Mouse (Mus musculus): ENCODE results near the gene Xylt2. TPM values are rescaled to one million over a fixed set of nuclear protein-coding genes. Genes with fewer than 3 reads are reported as not detected.
"Not testable (repeated sequence)": the region's sequence is repeated elsewhere in the genome, so short reads cannot be mapped to it uniquely, and the experiment has no call there.

Gene Xylt2
- total RNA-seq (2021), result 1 to 10 TPM; 6.1 to 6.9 TPM
- long read RNA-seq, experiment 1, transcript Xylt2-201 (11 exons, 3,442 nt), result major isoform, 9 of 15 reads
- long read RNA-seq, experiment 1, partial matches to known transcripts, result 1 of 15 reads
- long read RNA-seq, experiment 1, other reads (novel, unspliced or antisense), result 5 of 15 reads
- long read RNA-seq, experiment 2, partial matches to known transcripts, result 0 of 5 reads
- long read RNA-seq, experiment 2, other reads (novel, unspliced or antisense), result 2 of 5 reads

- peak; percentile 94 to 96 for DNase-seq
These were observed at the start of gene Xylt2 for GRCm38 (mm10) chr11:94676754-94677606. Gene Xylt2 (minus strand): TSS chr11:94677515.

GRCm38 (mm10) chr11:94719216-94719615 lies 41.9 kb upstream of the Xylt2 start:
- DNase-seq, result no peak

DNA sequence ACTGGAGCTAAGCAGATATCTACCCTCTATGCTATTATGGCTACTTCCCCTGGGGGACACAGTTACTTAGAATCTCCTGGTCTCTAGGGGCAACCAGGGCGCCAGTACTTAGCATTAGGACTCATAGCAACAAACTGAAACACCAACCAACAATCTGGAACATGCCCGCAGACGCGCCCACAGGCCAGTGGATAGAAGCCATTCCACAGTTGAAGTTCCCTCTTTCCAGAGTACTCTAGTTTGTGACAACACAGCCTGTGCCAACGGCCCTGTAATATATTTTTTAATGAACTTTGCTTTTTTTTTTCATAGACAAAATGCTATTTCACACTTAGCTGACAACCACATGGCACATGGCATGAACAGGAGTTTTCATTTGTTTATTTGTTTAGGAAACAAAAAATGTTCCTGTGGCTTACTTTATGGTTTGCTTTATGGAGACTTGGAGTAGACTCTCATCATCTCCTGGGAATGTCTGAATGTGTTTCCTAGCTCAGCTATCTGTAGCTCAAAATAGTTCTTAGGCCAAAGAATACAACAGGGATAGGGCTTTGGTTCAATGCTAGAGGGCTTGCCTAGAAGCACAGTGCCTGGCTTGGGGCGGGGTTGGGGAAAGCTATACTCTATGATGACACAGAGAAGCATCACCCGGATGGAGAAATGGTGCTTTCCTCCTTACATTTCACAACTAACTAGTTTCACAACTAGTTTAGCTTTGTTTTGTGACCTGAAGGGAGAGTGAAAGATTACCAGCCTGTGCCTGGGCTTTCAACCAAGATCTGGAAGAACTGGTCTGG lies 41.0 kb upstream of the Xylt2 start:
- no peak for DNase-seq

- peak in 1 of 2 experiments; percentile 11 for DNase-seq
These were observed 39.9 kb upstream of the Xylt2 start for GRCm38 (mm10) chr11:94717239-94717638.

DNA sequence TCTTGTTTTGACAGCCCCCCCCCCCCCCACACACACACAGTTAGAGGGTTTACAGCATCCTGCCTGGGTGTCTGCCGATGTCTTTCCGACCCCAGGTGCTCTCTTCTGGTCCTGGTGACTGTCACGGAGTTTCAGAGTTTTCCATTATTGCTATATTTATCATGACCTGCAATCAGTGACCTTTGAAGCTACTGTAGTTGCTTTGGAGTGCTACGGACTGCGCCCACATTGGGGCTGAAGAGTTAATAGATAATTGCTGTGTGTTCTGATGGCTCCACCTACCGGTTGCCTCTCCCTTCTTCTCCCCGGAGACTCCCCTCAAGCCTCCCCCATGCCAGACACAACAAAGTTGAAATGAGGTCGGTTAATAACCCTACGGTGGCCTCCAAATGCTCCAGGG lies 39.4 kb upstream of the Xylt2 start:
- DNase-seq, result peak; percentile 45 to 58

DNA sequence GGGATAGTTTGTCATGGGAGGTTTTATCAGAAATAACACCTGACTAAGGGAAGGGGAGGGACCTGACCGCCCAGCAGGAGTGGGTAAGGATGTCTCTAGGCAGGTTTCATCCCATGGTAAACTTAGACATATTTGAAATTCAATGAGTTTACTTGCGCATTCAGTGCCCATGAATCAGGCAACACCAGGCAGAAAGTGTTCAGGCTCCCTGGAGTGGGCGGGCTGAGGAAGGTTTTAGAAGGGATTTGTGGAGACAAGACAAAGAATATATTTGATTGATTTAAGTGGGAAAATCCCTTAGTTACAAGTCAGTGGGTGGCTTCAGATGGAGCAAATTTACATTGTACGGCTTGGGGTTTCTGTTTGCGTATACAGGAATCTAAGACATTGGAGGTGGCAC lies 38.3 kb upstream of the Xylt2 start:
- no peak for DNase-seq

- DNase-seq, result no peak
These were observed 36.0 kb upstream of the Xylt2 start for GRCm38 (mm10) chr11:94713246-94713860.

GRCm38 (mm10) chr11:94704472-94704871 lies 27.2 kb upstream of the Xylt2 start, which contains the start of gene Gm11541:
Gene Gm11541 (minus strand): TSS chr11:94704499.
- no peak for DNase-seq

DNA sequence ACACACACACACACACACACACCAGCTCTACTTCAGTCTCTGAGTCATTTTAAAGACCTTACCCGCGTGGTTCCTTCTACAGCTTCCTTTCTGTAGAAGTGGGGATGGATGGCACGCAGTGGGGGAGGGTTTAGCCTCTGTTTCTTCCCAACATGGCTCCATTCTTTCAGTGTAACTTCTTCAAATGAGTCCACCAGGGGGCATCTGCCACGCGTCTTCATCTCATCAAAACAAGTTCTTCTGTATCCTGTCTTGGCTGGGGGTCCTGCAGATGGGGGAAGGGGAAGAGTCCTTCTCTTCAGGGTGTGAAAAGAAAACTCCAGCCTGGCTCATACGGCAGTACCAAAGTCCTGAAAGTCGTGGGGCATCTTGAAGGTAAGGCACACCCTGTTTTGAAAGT lies 26.7 kb upstream of the Xylt2 start:
- DNase-seq, result no peak

- no peak for DNase-seq
These were observed 24.9 kb upstream of the Xylt2 start for GRCm38 (mm10) chr11:94702216-94702610.

GRCm38 (mm10) chr11:94701401-94702215 lies 24.3 kb upstream of the Xylt2 start:
- DNase-seq, result no peak

DNA sequence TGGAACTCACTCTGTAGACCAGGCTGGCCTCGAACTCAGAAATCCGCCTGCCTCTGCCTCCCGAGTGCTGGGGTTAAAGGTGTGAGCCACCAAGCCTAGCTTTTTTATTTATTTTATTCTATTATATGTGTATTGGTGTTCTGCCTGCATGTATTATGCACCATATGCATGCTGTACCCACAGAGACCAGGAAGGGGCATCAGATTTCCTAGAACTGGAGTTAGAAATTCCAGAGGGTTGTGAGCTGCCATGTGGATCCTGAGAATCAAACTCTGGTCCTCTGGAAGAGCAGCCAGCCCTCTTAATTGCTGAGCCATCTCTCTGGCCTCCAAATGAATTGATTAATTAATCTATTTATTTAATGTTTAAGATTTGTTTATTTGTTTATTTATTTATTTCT lies 22.1 kb upstream of the Xylt2 start:
- no peak for DNase-seq

DNA sequence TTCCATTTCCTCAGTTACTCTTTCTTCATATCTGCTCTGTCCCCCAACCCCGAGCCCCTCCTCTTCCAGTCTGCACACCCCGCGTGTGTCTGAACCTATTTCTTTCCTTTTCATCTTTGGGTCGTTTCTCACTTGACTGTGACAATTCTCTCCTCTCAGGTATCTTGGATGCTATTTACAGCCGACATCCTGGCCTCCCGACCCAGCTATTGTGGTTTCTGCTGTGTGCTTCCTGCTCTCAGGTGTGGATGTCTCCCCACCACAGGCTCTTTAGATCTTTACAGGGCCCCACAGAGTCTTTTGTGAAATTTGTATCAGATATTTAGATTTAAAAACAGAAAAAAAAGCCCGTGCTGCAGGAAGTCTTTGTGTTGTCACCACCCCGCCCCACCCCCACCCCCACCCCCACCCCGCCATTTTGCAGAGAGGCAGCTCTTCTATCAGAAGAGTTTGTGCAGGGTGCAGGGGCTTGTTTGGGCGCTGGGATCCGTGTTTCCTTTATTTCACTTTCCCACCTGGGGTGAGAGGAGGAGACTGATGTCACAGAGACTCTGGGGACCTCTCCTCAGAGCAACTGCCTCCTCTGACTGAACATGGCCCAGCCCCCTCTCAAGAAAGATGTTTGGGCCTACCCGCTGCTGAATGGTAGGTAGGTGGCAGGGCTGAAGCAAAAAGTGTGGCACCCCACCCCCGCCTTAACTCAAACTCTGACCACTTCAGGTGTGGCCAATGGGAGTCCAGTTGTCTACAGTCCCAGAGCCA lies 20.6 kb upstream of the Xylt2 start:
- no peak for DNase-seq

DNA sequence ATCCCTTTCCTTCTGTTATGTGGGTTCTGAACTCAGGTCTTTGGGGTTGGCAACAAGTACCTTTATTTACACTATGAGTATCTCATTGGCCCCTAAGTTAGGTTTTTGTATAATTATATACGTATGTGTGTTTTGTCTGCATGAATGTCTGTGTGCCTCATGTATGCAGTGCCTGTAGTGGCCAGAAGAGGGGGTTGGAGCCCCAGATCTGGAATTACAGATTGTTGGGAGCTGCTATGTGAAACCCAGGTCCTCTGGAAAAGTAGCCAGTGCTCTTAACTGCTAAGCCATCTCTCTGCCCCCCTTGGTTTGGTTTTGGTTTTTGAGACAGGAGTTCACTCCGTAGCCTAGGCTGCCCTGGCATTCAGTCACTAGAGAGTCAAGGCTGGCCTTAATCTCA lies 19.8 kb upstream of the Xylt2 start:
- no peak for DNase-seq

GRCm38 (mm10) chr11:94695508-94695907 lies 18.2 kb upstream of the Xylt2 start:
- DNase-seq, result no peak

- DNase-seq, result not testable (repeated sequence)
These were observed 15.2 kb upstream of the Xylt2 start for GRCm38 (mm10) chr11:94692502-94692901.

DNA sequence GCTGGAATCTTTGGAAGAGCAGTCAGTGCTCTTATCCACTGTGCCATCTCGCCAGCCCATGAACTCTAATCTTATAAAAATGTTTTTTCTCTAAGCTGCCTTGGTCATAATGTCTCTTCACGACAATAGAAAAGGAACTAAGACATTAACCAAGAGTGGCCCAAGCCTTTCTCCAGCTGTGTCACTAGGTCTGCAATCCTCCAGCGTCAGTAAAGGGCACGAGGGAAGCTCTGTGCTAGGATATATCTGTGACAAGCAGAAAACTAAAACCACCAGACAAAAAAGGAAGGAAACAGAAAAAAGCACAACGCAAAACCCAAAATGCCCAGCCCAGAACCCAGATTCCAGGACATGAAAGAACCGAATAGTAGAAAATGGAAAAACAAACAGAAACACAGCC lies 9.9 kb upstream of the Xylt2 start:
- peak in 1 of 2 experiments; percentile 44 for DNase-seq

GRCm38 (mm10) chr11:94682427-94682826 lies 5.1 kb upstream of the Xylt2 start:
- DNase-seq, result no peak

DNA sequence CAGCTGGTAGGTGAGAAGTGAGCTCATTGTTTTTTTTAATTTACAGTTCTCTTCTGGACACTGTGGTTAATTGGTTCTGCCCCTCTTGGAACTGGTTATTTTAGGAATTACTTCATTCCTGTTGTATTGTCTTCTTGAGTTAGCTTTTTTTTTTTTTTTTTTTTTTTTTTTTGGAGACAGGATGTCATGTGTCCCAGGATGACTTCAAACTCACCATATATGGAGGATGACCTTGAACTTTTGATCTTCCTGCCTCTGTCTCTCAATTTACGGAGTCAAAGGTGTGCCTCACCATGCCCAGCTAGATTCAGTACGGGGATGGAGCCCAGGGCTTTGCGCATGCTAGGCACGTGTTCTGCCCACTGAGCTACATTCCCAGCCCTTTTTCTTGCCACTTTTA lies 4.3 kb upstream of the Xylt2 start:
- no peak for DNase-seq

DNA sequence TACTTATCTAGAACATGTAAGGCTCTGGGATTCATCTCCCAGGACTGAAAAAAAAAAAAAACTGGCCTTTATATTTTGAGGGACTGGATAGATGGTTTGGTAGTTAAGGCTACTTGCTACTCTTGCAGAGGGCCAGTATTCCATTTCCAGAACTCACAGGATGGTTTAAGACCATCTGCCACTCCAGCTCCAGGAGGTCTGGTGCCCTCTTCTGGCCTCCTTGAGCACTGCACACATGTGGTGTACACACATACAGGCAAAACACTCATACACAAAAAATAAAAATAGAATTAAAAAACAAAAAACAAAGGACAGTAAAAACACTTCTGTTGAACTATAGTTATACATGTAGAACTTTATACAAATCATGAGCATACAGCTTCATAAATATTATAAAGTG lies 3.3 kb upstream of the Xylt2 start:
- DNase-seq, result no peak
